Mouse (Mus musculus) spleen, adult 18-20 months (tissue): ENCODE results near the gene Zfp846.

Experiments
- DNase-seq, 2 experiments: peaks; one replicate each; pipeline ENCODE4 v3.0.0; 2022; ENCODE audit warnings: mixed read lengths in 2 of 2

Zfp846 gene

DNA sequence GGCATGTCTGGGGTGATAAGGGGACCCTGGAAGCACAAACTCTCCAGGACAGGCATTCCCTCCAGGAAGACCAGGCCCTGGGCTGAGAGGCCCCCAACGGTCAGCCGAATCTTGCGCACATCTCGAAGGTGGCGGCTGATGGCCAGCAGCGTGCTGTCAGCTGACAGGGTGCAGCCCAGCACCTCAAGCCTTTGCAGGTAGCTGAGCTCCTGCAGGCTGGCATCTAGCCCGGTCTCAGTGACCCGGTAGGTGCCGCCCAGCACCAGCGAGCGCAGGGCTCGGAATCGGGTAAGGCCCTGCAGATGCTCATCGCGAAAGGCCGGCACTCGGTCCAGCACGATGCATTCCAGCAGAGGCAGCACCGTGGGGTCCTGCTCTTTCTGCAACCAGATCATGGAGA, 57.5 kb downstream of the Zfp846 start:
- DNase-seq, result no peak

DNA sequence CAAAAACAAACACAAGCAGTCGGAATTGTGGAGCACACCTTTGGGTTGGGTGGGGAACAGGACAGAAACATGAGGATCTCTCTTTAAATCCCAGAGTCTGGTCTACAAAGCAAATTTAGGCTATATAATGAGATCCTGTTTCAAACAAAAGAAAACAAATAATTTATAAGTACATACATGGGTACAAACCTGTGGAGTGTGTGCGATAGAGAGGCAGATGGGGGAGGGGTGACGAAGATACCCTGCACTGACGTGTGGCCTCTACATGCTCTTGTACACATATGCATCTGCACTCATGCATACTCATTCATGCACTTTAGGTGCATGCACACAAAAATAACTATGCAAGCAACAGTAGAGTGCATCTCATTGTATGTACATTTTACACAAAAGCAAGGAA, 58.4 kb downstream of the Zfp846 start:
- no peak for DNase-seq

DNA sequence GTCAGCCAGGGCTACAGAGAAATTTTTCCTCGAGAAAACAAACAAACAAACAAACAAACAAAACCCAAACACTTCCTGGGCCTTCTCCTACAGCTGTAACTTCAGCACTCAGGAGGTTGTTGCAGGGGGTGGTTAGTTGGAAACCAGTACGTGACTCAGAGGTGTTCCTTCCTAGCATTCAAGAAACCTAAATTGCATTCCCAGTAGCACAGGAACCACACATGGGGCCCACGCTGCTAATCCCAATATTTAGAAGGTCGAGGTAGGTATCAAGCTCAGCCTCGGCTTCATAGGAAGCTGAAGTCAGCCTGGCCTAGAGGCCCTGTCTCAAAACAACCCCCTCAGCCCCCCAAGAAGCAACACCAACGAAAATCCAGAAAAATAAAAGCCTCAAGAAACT, 60.4 kb downstream of the Zfp846 start:
- DNase-seq, result no peak

DNA sequence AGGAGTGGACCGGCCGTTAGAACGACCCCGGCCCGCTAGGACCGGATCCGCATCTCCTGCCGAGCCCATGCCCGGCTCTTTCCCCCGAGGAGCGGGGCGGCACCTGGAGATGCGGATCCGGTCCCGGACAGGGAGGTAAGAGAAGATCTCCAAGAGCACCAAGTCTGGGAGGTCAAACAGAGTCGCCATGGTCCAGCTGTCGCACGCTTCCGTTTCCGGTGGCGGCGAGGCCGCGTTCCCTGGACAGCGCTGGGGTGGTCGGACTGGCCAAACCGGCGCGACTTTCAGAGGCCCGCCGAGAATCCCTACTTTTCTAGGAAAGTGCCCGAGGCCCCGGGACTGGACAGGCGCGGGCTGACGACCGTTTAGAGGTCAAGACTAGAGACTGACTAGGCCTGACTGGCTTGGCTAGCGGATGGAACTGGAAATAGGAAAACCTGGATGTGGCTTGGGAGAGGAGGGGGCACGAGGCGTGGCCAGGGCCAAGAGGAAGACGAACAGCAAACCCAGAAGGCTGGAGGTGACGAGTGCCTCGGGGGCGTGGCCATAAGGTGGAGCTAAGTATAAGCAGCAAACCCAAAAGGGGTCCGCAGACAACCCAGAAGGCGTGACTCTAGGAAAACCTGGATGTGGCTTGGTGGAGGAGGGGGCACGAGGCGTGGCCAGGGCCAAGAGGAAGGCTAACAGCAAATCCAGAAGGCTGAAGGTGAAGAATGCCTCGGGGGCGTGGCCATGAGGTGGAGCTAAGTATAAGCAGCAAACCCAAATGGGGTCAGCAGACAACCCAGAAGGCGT, 61.2 kb downstream of the Zfp846 start, which contains the start of gene Ubl5:
Gene Ubl5 (plus strand): TSS at position 778 of the 795 bp plus-strand sequence.
- peak in 1 of 2 experiments; percentile 48 for DNase-seq

DNA sequence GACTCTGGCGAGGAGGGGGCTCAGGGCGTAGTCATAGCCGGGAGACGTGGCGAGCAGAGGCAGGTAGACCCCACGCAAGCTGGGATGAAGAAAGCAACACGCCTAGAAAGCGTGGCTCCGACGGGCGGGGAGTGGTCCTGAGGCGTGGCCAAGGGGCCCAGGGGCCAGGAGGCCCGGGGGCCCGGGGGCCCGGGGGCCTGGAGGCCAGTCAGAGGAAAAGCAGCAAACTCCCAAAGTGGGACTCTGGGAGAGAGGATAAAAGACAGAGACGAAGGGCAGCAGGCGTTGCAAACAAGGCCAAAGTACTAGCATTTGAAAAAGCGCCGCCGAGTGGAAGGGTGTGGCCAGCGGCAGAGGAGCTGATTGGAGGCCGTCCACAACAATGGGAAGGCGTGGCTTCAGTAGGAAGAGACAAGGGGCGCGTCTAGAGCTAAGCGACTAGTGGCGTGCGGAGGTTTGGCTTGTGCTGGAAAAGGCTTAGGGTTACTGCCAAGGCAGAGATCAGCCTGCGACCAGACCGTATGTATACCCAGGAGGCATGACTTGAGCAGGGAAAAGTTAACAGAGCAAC, 61.9 kb downstream of the Zfp846 start:
- peak; percentile 70 to 73 for DNase-seq

DNA sequence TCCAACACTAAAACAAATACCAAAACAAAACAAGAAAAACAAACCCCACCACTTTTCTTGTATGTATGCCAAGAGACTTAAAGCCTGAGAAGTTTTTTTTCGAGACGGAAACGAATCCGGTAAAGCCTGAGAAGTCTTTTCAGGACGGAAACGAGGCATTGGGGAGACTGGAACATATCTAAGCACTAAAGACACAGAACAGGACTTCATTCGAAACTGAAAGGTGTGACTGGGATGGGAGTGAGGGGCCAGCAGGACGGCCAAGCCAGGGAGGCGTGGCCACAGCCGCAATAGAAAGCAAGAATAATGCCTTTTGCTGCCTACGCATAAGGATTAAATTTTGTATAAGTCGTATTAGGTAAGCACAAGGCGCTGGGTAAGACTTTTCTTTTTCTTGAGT, 62.7 kb downstream of the Zfp846 start:
- DNase-seq, result no peak

DNA sequence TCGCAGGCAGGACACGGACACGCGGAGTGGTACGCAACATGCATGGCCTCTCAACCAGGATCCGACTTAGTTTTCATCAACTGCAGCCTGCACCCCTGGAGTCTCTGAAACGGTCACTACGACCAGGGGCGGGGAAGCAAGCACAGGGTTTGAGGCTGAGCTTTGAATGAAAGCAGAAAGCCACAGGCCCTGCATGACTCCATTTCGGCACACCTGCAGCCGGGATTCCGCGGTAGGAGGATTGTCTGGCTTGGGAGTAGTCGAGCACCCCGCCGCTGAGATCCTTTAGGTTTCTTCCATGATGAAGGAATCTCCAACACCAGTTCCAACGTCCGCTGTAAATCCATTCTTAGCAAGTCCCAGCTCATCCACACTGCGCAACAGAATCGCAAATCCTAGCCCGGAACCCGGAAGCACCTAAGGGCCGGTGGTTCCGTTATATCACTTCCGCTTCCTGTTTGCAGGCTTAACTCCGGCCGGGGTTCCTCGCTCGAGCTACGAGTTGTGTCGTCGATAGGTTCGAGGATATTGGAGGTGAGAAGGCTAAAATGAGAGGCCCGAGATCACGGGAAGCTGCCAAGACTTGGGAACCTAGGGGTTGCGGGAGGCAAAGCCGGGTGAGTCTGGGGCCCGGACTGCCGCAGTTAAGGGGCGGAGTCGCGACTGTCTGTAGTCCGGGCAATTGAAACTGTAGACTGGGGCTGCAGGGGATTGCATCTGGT, 63.4 kb downstream of the Zfp846 start, which contains the start of gene Fbxl12:
Gene Fbxl12 (minus strand): TSS at position 408 of the 722 bp plus-strand sequence.
- peak; percentile 63 to 71 for DNase-seq

DNA sequence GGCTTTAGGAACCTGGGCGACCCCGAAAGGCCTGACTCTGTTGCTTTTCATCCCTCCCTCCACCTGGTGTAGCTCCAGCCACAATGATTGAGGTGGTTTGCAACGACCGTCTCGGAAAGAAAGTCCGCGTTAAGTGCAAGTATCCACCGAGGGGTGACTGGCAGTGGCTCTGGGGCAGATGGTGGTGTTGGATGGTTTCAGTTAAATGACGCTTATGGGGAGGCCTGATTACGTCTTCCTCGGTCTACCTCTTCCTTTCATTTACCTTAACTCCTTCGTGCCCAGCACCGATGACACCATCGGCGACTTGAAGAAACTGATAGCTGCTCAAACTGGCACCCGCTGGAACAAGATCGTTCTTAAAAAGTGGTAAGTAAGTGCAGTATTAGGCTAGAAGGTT, 64.0 kb downstream of the Zfp846 start:
- no peak for DNase-seq

DNA sequence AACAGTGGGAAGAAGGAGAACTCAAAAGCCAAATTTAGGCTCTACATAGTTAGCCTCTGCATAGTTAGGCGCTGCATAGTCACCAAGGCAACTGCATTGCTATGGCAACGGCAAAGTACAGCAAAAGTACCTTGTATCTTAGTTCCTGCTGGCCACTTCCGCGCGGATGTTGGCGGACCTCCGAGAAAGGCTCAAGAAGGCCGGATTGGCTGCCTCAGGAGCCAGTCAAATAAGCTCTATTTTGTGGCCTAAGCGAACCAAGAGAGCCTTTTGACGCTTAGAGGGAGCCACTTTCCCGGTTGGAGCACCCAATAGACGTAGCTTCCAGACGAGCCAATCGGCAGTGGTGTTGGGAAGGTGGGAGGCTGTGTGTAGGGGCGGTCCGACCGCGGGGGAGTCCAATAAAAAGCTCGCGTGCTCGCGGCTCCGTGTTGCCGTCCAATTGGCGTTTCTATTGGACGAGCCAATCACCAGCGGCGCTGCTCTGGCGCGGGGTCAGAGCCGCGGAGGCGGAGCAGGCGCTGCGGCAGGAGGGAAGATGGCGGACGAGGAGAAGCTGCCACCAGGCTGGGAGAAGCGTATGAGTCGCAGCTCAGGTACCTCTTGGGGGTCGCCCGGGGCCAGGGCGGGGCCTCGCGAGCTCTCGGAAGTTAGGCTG, 70.6 kb downstream of the Zfp846 start, which contains the start of gene Pin1:
Gene Pin1 (plus strand): TSS at position 494 of the 658 bp plus-strand sequence.
- DNase-seq, result peak; percentile 89 to 97

DNA sequence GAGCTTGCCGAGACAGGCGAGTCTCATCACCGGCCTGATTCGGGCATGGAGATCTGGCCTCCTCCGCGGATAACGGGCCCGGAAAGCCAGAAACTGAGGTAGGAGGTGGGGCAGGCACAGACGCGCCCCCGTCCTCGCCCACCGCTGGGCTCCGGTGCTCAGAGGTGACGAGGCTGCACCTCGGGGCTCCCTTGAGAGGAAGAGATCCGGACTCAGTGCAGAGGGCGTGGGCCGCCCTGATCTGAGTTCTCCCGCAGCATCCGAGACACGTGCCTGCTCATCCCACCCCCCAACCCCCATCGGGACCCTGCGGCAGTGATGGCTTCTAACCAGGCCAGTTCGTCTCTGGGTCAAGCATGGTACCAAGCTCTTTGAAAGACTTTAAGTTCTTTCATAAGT, 71.2 kb downstream of the Zfp846 start:
- DNase-seq, result no peak

DNA sequence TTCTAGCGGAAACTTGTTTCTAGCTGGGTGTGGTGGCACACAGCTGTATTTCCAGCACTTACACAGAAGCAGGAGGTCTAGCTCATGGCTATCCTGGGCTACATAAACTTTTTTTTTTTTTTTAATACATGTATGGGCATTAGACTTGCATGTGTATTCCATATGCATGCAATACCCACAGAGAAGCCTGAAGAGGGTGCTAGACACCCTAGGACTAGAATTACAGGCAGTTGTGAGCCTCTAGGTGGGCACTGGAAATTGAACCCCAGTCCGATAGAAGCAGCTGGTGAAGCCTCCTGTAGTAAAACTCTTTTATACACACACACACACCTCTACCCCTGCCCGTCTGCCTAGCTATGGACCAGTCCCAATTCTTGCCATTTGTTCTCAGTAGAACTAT, 72.8 kb downstream of the Zfp846 start:
- no peak for DNase-seq
